Mouse (Mus musculus) heart, postnatal 0 days (tissue): Measurements from ENCODE around the gene Tubb3. TPM values are rescaled to one million over a fixed set of nuclear protein-coding genes. Genes with fewer than 3 reads are reported as not detected.
"Not testable (repeated sequence)": the region's sequence is repeated elsewhere in the genome, so short reads cannot be mapped to it uniquely, and the experiment has no call there.

ENCODE experiments used
- ATAC-seq: fragments of 200-750 bp; cut with Nextera tagmentation; 2 replicates; pipeline ENCODE4 v1.8.0; 2017; ENCODE audit warnings: low read depth, moderate number of reproducible peaks, moderate library complexity; ENCODE audit not compliant: insufficient read depth
- DNase-seq: peaks from one replicate; pipeline ENCODE4 v3.0.0-alpha.2; 2016; ENCODE audit warnings: low spot score
- H3K27ac ChIP-seq: fragments of 300-500 bp; sonication (generic); 2 replicates; pipeline ENCODE4 v1.5.1; 2014; ENCODE audit warnings: low read depth, mild to moderate bottlenecking
- H3K27me3 ChIP-seq: fragments of 300-500 bp; sonication (generic); 2 replicates; pipeline ENCODE4 v1.6.1; 2014; ENCODE audit warnings: low read length, mixed read lengths; ENCODE audit not compliant: control insufficient read depth, insufficient read depth
- H3K36me3 ChIP-seq: fragments of 300-500 bp; sonication (generic); replicated peaks from 2 replicates; pipeline ENCODE4 v1.6.1; 2014; ENCODE audit warnings: low read length, mixed read lengths; ENCODE audit not compliant: control insufficient read depth, insufficient read depth
- H3K4me1 ChIP-seq: fragments of 300-500 bp; sonication (generic); 2 replicates; pipeline ENCODE4 v1.6.1; 2014; ENCODE audit warnings: antibody characterized with exemption; ENCODE audit not compliant: control insufficient read depth, insufficient read depth
- H3K4me2 ChIP-seq: fragments of 300-500 bp; sonication (generic); 2 replicates; pipeline ENCODE4 v1.6.1; 2014; ENCODE audit warnings: low read depth, mild to moderate bottlenecking, low read length, moderate library complexity
- H3K4me3 ChIP-seq: fragments of 300-500 bp; sonication (generic); 2 replicates; pipeline ENCODE4 v1.5.1; 2014; ENCODE audit warnings: low read depth, low read length
- H3K9ac ChIP-seq: fragments of 300-500 bp; sonication (generic); replicated peaks from 2 replicates; pipeline ENCODE4 v1.6.1; 2014; ENCODE audit warnings: low read depth, low read length, mixed read lengths
- H3K9me3 ChIP-seq: fragments of 300-500 bp; sonication (generic); replicated peaks from 2 replicates; pipeline ENCODE4 v1.6.1; 2016; ENCODE audit warnings: low read length; ENCODE audit not compliant: control insufficient read depth
- CTCF ChIP-seq: IDR thresholded peaks from 2 replicates; pipeline ENCODE4 v1.5.1; 2016; ENCODE audit warnings: antibody characterized with exemption, control low read depth, low read depth
- EP300 ChIP-seq: IDR thresholded peaks from 2 replicates; pipeline ENCODE4 v1.6.1; 2016; ENCODE audit warnings: antibody characterized with exemption, low read depth
- WGBS: fragments of 180-500 bp; shearing (Covaris S2); extraction: QIAGEN DNeasy Blood & Tissue Kit; methylation state at CpG from one replicate; pipeline ENCODE4 v1.1.7; 2014; 5-methylcytosine and 5-hydroxymethylcytosine counted together
- polyA plus RNA-seq: library from polyadenylated mRNA; unstranded; fragments of >200 nt; fragmentation: Nextera tagmentation; extraction: Ambion mirVana; gene quantifications from 2 replicates; pipeline ENCODE4 v1.2.1, GENCODE M21; 2015
- total RNA-seq: library from RNA; depleted of rRNA; stranded (reverse); fragments of >200 nt; gene quantifications from 2 replicates; pipeline ENCODE4 v1.2.3, GENCODE M21; 2014; ENCODE audit warnings: low replicate concordance

The Tubb3 gene
- total and polyA plus RNA-seq, 2 experiments from 2014 or later, result 0.40 to 1.8 TPM

DNA sequence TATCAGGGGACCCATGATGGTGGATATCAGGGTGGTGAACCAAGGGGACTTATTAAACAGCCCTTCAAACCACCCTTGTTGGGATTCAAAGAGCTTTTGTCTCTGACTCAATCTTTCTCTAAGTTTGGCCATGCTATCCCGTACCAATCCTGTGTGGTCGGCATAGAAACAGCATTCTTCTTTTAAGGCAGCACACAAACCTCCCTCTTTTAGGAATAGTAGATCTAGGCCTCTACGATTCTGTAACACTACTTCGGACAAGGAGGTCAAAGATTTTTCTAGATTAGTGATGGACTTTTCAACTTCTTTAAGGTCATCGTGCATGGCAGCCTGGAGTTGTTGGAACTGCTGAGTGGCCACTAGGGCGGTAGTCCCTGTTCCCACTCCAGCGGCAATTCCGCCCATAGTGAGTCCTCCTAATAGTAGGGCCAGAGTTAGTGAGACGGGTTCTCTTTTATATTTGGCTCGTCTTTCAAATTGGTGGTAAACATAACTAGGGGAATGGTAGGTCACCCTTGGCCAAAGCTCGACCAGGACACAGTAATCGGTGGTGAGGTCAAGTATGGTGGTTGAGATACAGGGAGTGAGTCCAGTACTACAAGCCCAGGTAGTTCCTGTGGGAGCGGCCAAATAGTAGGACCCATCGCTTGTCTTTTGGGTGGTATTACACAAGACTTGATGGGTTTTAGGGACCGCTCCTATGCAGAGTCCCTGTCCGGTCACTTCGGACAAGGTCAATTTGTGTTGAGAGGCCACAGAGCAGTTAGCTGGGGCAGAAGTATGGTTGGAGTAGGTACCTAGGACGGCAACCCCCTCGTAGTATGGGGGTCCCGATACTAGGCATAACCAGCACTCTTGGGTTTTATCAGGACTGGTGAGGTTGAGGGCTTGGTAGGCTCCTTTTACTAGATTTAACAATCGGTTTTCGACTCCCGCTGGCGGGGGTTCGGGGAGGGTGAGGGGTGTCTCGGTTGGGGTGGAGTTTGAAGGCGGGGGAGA is 15.6 kb downstream of the Tubb3 start:
- Histone ChIP-seq H3K9ac (no peak overlapping the region), H3K27ac (no peak overlapping the region), H3K9me3 (peaks cover 35% of the 10 kb centered on the region), H3K27me3 (no peaks in the 10 kb centered on the region), H3K4me3 (no peak overlapping the region), H3K4me2 (no peak overlapping the region), H3K36me3 (no peaks in the 10 kb centered on the region), H3K4me1 (no peaks in the 10 kb centered on the region)
- DNase-seq (no peak), ATAC-seq (no peak)
- 94% methylated on average over 27 of the region's 27 CpGs for WGBS
- TF ChIP-seq EP300 (no peak), CTCF (no peak)

DNA sequence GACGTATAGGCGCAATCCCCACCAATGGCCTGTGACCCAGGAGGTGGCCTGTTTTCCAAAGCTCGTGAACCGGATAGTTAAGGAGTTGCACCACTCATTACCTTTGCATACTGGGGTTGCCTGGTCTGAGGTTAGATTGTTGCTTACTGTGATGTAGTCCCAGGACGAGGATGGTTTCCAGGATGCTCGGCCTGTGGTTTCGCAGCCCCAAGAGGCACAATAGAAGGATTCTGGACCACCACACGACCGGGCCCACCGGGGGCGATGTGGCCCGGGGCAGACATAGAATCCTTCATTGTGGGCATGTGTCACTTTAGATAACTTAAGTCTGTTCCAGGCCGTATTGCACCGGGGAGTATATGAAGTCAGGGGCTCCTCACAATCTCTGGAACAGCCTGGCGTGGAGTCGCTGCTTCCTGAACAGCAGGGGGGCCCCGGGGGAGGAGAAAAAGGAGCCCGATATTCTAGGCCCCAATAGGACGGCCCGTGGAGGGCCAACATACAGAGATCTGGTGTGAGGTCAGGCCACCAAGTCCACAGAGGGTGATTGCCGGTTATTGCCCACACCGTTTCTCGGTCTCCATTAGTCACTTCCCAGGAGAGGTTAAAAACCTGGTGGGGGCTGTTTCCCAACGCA is 16.5 kb downstream of the Tubb3 start:
- 96% methylated on average over 24 of the region's 24 CpGs for WGBS
- Histone ChIP-seq H3K4me3 (no peak overlapping the region), H3K36me3 (no peaks in the 10 kb centered on the region), H3K4me1 (no peaks in the 10 kb centered on the region), H3K9me3 (peaks cover 41% of the 10 kb centered on the region), H3K27me3 (no peaks in the 10 kb centered on the region), H3K4me2 (no peak overlapping the region), H3K27ac (no peak overlapping the region), H3K9ac (no peak overlapping the region)
- DNase-seq (no peak), ATAC-seq (no peak)
- TF ChIP-seq EP300 (no peak), CTCF (no peak)

DNA sequence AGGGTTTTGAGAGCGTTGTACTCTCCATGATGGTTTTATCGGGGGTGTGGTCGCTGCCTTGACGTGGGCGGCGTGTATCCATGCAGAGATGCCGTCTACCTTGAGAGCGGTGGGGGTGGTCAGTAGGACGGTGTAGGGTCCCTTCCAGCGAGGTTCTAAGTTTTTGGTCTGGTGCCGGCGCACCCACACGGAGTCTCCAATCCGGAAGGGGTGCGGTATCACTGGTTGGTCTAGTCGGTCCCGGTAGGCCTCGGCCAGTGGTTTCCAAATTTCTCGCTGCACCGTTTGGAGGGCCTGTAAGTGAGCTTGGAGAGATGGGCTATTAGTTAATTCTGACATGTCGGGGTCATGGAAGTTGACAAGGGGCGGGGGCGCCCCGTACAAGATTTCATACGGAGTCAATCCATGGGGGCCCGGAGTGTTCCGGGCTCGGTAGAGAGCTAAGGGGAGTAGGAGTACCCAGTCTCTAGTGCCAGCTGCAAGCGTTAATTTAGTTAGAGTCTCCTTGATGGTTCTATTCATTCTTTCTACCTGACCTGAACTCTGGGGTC is 17.2 kb downstream of the Tubb3 start:
- Histone ChIP-seq H3K9ac (no peak overlapping the region), H3K4me1 (no peaks in the 10 kb centered on the region), H3K36me3 (no peaks in the 10 kb centered on the region), H3K9me3 (peaks cover 41% of the 10 kb centered on the region), H3K4me2 (no peak overlapping the region), H3K27ac (no peak overlapping the region), H3K4me3 (no peak overlapping the region), H3K27me3 (no peaks in the 10 kb centered on the region)
- ATAC-seq (no peak), DNase-seq (no peak)
- WGBS, result 98% methylated on average over 29 of the region's 29 CpGs
- TF ChIP-seq EP300, result no peak
- TF ChIP-seq CTCF, result no peak

DNA sequence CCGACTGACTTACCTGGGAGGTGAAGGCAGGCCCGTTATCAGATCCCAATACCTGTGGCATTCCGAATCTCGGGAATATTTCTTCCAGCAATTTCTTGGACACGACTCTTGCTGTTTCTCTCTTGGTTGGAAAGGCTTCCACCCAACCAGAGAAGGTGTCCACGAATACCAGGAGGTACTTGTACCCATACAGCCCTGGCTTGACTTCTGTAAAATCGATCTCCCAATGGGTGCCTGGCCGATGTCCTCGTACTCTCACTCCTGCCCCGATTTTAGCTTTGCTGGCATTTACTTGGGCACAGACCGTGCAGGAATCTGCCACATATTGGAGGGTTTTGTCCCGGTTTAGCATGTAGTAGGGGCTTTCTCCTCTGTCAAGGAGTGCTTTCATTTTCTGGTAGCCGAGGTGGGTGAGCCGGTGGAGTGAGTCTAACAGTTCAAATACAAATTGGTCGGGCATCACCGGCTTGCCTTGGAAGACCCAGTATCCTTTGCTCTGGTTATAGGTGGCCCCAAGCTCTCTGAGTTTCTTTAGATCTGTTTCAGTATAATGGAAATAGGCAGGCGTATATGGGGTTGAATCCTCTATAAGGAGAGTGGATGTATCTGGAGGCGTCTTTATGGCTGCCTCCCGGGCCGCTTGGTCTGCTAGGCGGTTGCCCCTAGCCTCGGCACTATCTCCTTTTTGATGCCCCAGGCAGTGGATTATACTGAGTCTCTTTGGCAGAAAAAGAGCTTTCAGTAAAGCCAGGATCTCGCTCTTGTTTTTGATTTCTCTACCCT is 17.9 kb downstream of the Tubb3 start:
- 91% methylated on average over 23 of the region's 23 CpGs for WGBS
- no peak overlapping the region for H3K4me2 ChIP-seq
- H3K9ac ChIP-seq, result no peak overlapping the region
- H3K27ac ChIP-seq, result no peak overlapping the region
- H3K9me3 ChIP-seq, result peaks cover 41% of the 10 kb centered on the region
- H3K4me3 ChIP-seq, result no peak overlapping the region
- ATAC-seq, result no peak
- H3K27me3 ChIP-seq, result no peaks in the 10 kb centered on the region
- H3K4me1 ChIP-seq, result no peaks in the 10 kb centered on the region
- DNase-seq, result no peak
- H3K36me3 ChIP-seq, result no peaks in the 10 kb centered on the region
- no peak for TF ChIP-seq CTCF
- TF ChIP-seq EP300, result no peak

DNA sequence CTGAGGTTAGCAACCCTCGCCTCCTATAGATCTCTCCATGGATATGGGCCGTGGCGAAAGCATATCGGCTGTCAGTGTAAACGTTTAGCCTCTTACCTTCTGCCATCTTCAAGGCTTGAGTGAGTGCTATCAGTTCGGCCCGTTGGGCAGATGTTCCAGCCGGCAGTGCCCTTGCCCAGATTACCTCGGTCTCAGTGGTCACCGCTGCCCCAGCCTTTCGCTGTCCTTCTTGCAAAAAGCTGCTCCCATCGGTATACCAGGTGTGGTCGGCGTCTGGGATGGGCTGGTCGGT is 18.4 kb downstream of the Tubb3 start:
- H3K27ac ChIP-seq, ATAC-seq, DNase-seq, H3K36me3 ChIP-seq, H3K4me1 ChIP-seq, H3K4me3 ChIP-seq, H3K9ac ChIP-seq, H3K4me2 ChIP-seq, H3K27me3 ChIP-seq: not testable (repeated sequence)
- peaks cover 45% of the 10 kb centered on the region for H3K9me3 ChIP-seq
- WGBS, result 94% methylated on average over 15 of the region's 15 CpGs

DNA sequence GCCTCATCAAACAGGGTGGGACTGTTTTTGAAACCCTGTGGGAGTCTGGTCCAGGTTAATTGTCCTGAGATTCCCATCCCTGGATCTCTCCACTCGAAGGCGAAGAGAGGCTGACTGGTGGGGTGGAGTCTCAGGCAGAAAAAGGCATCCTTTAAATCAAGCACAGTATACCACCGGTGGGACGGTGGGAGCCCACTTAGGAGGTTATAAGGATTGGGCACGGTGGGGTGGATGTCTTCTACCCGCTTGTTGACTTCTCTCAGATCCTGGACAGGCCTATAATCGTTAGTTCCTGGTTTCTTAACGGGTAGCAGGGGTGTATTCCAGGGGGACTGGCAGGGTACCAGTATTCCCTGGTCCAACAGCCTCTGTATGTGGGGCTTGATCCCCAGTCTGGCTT is 19.7 kb downstream of the Tubb3 start:
- H3K9me3 ChIP-seq, result peaks cover 45% of the 10 kb centered on the region

More for the DNA sequence above, 19.7 kb downstream of the Tubb3 start:
- 90% methylated on average over 7 of the region's 8 CpGs for WGBS
- not testable (repeated sequence) for H3K27ac ChIP-seq, H3K9ac ChIP-seq, H3K4me3 ChIP-seq, DNase-seq, ATAC-seq, H3K27me3 ChIP-seq, H3K36me3 ChIP-seq, H3K4me2 ChIP-seq, H3K4me1 ChIP-seq
